Mouse (Mus musculus): ENCODE data around the gene Usb1. TPM values are rescaled to one million over a fixed set of nuclear protein-coding genes. Genes with fewer than 3 reads are reported as not detected.

The Usb1 gene
- total RNA-seq, 2 experiments from 2014 or later: 28.2 to 29.5 TPM

Other genes with a start within 250 kb of the Usb1 start
- 2.3 and 5.2 TPM in 2 replicates for gene Kifc3, start 129.5 kb upstream of the Usb1 start, total RNA-seq (2015)
- gene Kifc3, start 129.5 kb upstream of the Usb1 start, total RNA-seq (2017): 5.4 and 15.1 TPM in 2 replicates
- gene Cngb1, start 25.7 kb upstream of the Usb1 start, total RNA-seq (2015): 0.96 TPM in 1 of 2 replicates, not detected in the other
- 0.20 TPM in 1 of 2 replicates, not detected in the other for gene Cngb1, start 25.7 kb upstream of the Usb1 start, total RNA-seq (2017)
- gene Tepp, start 21.7 kb upstream of the Usb1 start, total RNA-seq (2015): 0.36 TPM in 1 of 2 replicates, not detected in the other
- gene Tepp, start 21.7 kb upstream of the Usb1 start, total RNA-seq (2017): not detected in 2 replicates
- 5.6 and 6.7 TPM in 2 replicates for gene Zfp319, start 334 bp upstream of the Usb1 start, total RNA-seq (2015)
- 3.7 and 4.2 TPM in 2 replicates for gene Zfp319, start 334 bp upstream of the Usb1 start, total RNA-seq (2017)
- gene Mmp15, start 20.0 kb downstream of the Usb1 start, total RNA-seq (2015): not detected in 2 replicates
- not detected in 2 replicates for gene Mmp15, start 20.0 kb downstream of the Usb1 start, total RNA-seq (2017)
- 45.0 and 53.8 TPM in 2 replicates for gene Cfap20, start 102.6 kb downstream of the Usb1 start, total RNA-seq (2015)
- 28.4 and 34.7 TPM in 2 replicates for gene Cfap20, start 102.6 kb downstream of the Usb1 start, total RNA-seq (2017)
- gene Csnk2a2, start 157.8 kb downstream of the Usb1 start, total RNA-seq (2015): 83.3 and 88.4 TPM in 2 replicates
- gene Csnk2a2, start 157.8 kb downstream of the Usb1 start, total RNA-seq (2017): 20.0 and 25.7 TPM in 2 replicates
- not detected in 2 replicates for gene Ccdc113, start 201.8 kb downstream of the Usb1 start, total RNA-seq (2015)
- not detected in 2 replicates for gene Ccdc113, start 201.8 kb downstream of the Usb1 start, total RNA-seq (2017)
- gene Prss54, start 244.1 kb downstream of the Usb1 start, total RNA-seq (2015): not detected in 2 replicates
- not detected in 2 replicates for gene Prss54, start 244.1 kb downstream of the Usb1 start, total RNA-seq (2017)

Data from megakaryocyte, adult 5-6 weeks (primary cell).